Mouse (Mus musculus) forebrain, embryonic 13.5 days (tissue): ENCODE results near the gene Gm26661. TPM values are rescaled to one million over a fixed set of nuclear protein-coding genes. Genes with fewer than 3 reads are reported as not detected.

Source experiments
- ATAC-seq: fragments of 200-750 bp; cut with Nextera tagmentation; 2 replicates; pipeline ENCODE4 v1.8.0; 2017
- H3K27ac ChIP-seq: fragments of 300-500 bp; sonication (generic); 2 replicates; pipeline ENCODE4 v1.5.1; 2015; ENCODE audit warnings: inconsistent platforms, mild to moderate bottlenecking, moderate library complexity
- H3K27me3 ChIP-seq: fragments of 300-500 bp; sonication (generic); 2 replicates; pipeline ENCODE4 v1.6.1; 2015; ENCODE audit warnings: mild to moderate bottlenecking, inconsistent platforms
- H3K36me3 ChIP-seq: fragments of 300-500 bp; sonication (generic); 2 replicates; pipeline ENCODE4 v1.6.1; 2015; ENCODE audit warnings: mild to moderate bottlenecking, inconsistent platforms; ENCODE audit not compliant: poor library complexity, severe bottlenecking
- H3K4me1 ChIP-seq: fragments of 300-500 bp; sonication (generic); 2 replicates; pipeline ENCODE4 v1.6.1; 2015; ENCODE audit warnings: inconsistent platforms
- H3K4me2 ChIP-seq: fragments of 300-500 bp; sonication (generic); 2 replicates; pipeline ENCODE4 v1.6.1; 2015; ENCODE audit warnings: inconsistent platforms, mild to moderate bottlenecking, moderate library complexity
- H3K4me3 ChIP-seq: fragments of 300-500 bp; sonication (generic); 2 replicates; pipeline ENCODE4 v1.5.1; 2015; ENCODE audit warnings: mild to moderate bottlenecking, inconsistent platforms
- H3K9ac ChIP-seq: fragments of 300-500 bp; sonication (generic); 2 replicates; pipeline ENCODE4 v1.6.1; 2015; ENCODE audit warnings: mild to moderate bottlenecking, inconsistent platforms
- H3K9me3 ChIP-seq: fragments of 300-500 bp; sonication (generic); replicated peaks from 2 replicates; pipeline ENCODE4 v1.6.1; 2016; ENCODE audit warnings: inconsistent platforms
- WGBS: fragments of 180-500 bp; shearing (Covaris S2); methylation state at CpG from one replicate; pipeline ENCODE4 v1.1.7; 2015; 5-methylcytosine and 5-hydroxymethylcytosine counted together
- polyA plus RNA-seq: library from polyadenylated mRNA; unstranded; fragments of >200 nt; fragmentation: Nextera tagmentation; extraction: Ambion mirVana; gene quantifications from 2 replicates; pipeline ENCODE4 v1.2.1, GENCODE M21; 2015

Gm26661 gene
- polyA plus RNA-seq, 1 experiment from 2014 or later, result not detected

DNA sequence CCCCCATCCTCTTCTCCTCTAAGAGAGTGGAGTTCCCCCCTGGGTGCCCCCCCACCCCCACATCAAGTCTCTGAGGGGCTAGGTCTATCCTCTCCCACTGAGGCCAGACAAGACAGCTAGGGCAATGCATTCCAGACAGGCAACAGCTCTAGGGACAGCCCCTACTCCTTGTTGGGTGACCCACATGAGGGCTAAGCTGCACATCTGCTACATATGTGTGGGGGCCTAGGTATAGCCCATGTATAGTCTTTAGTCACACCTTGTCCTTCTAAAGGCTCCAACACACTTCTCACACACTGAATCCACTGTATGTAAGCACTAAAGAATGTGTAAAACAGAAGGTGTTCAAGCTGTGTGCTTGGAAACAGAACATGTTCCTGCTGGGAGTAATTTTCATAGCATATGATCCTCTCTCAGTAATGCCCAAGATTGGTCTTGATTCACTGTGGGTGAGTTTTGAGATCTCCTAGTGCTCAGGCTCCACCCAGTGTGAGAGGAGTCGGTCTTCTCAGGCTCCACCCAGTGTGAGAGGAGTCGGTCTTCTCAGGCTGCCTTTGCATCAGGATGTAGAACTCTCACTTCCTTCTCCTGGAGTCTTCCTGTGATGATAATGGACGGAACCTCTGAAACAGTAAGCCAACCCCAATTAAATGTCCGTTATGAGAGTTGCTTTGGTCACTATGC lies 12.6 kb downstream of the Gm26661 start:
- no peaks in the 10 kb centered on the region for H3K27me3 ChIP-seq
- no peak overlapping the region for H3K9ac ChIP-seq
- ATAC-seq, result 0 out of 2 replicates have a peak, but pooled peaks have one; percentile 41
- peaks cover 3% of the 10 kb centered on the region; the same call in 1 of the 2 replicates for H3K9me3 ChIP-seq
- no peak overlapping the region for H3K4me2 ChIP-seq
- no peak overlapping the region for H3K27ac ChIP-seq
- WGBS, result 72% methylated on average over 4 of the region's 4 CpGs
- H3K36me3 ChIP-seq, result no peaks in the 10 kb centered on the region
- H3K4me3 ChIP-seq, result no peak overlapping the region
- no peaks in the 10 kb centered on the region for H3K4me1 ChIP-seq

DNA sequence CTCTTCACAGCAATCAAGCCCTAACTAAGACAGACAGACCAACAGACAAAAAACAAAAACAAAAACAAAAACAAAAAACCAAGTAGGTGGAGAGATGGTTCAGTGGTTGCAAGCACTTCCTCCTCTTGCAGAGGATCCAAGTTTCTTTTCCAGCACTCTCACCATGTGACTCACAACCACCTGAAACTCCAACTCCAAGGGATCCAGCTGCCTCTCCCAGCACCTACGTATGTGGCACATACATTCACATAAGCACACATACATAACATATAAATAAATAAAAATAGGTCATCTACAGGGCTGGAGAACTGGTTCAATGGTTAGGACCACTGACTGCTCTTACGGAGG lies 13.1 kb downstream of the Gm26661 start:
- no peaks in the 10 kb centered on the region for H3K36me3 ChIP-seq
- H3K27me3 ChIP-seq, result no peaks in the 10 kb centered on the region
- no peak overlapping the region for H3K9ac ChIP-seq
- no peak overlapping the region for H3K27ac ChIP-seq
- WGBS, result 96% methylated on average over 2 of the region's 2 CpGs
- no peak overlapping the region for H3K4me3 ChIP-seq
- no peaks in the 10 kb centered on the region for H3K4me1 ChIP-seq
- H3K4me2 ChIP-seq, result no peak overlapping the region
- ATAC-seq, result no peak
- peaks cover 3% of the 10 kb centered on the region; the same call in 1 of the 2 replicates for H3K9me3 ChIP-seq

DNA sequence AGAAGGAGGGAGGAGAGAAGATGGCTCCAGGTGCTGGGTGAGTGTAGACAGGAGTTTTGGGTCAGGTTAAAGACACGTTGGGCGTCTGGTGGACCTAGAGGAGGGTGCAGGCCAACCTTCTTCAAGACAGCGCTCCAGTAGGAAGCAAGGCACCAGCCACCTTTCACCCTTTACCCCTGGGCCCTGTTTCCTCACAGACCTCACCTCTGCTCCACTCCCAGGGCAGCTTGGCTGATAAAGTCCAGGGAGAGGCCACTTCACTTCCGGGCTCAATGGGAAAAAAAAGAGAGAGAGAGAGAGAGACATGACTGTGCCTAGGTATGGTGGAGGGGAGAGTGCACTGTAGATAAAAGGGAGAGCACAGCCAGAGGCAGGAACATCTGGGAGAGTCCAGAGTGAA lies 16.3 kb downstream of the Gm26661 start:
- WGBS, result 88% methylated on average over 4 of the region's 4 CpGs
- Histone ChIP-seq H3K4me1 (no peaks in the 10 kb centered on the region), H3K9ac (no peak overlapping the region), H3K4me2 (no peak overlapping the region), H3K9me3 (no peaks in the 10 kb centered on the region; the same call in 1 of the 2 replicates), H3K36me3 (no peaks in the 10 kb centered on the region), H3K27me3 (no peaks in the 10 kb centered on the region), H3K4me3 (no peak overlapping the region), H3K27ac (no peak overlapping the region)
- no peak for ATAC-seq

DNA sequence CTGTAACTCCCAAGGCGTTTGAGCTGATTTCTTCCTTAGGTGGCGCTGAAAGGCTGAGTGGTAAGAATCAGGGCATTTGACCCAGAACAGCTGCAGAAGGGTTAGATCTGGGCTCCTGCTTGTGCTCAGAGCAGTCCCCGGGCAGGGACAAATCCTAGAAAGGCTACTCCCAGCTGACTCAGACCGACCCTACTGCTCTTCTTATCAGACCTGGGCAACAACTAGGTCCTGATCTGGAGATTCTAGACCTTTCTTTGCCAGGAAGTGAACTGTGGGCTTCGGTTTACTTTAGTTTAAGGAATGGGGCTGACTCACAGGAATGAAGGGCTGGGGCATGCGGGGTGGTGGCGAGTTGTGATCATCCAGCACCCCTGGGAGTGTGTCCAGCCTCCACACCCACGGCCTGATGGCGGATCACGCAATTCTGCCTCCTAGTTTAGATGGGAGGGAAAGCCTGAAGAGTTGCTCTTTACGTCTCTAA lies 17.2 kb downstream of the Gm26661 start:
- Histone ChIP-seq H3K4me1 (no peaks in the 10 kb centered on the region), H3K27me3 (no peaks in the 10 kb centered on the region), H3K4me3 (no peak overlapping the region), H3K36me3 (no peaks in the 10 kb centered on the region), H3K9me3 (no peaks in the 10 kb centered on the region; the same call in 1 of the 2 replicates), H3K9ac (no peak overlapping the region), H3K4me2 (no peak overlapping the region), H3K27ac (no peak overlapping the region)
- ATAC-seq, result no peak
- WGBS, result 75% methylated on average over 11 of the region's 11 CpGs

DNA sequence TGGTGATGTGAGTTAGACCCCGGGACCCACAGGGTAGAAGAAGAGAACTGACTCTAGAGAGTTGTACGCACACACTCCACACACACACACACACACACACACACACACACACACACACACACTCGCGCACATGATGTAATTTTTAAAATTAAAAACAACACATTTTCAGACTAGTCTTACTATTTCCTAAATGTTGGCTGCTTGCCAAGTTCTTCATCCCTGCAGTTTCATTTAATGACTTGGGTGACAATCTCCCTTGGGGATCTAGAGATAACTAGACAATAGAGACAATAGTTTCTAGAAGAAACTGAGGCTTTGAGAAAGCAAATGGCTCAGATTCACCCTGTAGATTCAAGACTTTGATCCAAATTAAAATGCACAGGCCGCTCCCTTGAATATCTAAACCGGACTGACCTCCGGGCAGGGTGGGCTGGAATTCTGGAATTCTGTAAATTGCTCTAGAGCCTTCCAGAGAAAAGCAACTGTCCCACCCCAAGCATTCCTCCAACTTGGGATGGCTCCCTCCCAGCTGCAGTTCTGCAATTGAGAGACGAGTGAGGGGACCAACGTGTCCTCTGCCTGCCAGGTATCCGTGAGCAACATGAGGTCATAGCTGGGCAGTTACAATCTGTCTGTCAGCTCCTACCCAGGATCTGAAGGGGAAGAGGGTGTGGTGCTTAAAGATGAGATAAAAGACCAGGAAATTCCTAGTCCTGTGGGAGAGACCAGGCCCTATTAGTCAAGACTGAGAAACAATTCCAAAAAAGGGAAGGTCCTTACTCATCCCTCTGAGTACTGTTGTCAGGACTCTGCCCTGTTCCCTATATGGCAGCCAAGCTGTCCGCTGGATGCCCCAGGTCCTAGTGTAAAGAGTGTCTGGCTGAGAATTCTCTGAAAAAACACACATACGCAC lies 17.9 kb downstream of the Gm26661 start:
- no peaks in the 10 kb centered on the region for H3K36me3 ChIP-seq
- no peaks in the 10 kb centered on the region; the same call in 1 of the 2 replicates for H3K9me3 ChIP-seq
- H3K9ac ChIP-seq, result no peak overlapping the region
- no peaks in the 10 kb centered on the region for H3K27me3 ChIP-seq
- no peak overlapping the region for H3K4me2 ChIP-seq
- H3K4me1 ChIP-seq, result no peaks in the 10 kb centered on the region
- 88% methylated on average over 12 of the region's 12 CpGs for WGBS
- no peak overlapping the region for H3K4me3 ChIP-seq
- ATAC-seq, result no peak
- H3K27ac ChIP-seq, result no peak overlapping the region

DNA sequence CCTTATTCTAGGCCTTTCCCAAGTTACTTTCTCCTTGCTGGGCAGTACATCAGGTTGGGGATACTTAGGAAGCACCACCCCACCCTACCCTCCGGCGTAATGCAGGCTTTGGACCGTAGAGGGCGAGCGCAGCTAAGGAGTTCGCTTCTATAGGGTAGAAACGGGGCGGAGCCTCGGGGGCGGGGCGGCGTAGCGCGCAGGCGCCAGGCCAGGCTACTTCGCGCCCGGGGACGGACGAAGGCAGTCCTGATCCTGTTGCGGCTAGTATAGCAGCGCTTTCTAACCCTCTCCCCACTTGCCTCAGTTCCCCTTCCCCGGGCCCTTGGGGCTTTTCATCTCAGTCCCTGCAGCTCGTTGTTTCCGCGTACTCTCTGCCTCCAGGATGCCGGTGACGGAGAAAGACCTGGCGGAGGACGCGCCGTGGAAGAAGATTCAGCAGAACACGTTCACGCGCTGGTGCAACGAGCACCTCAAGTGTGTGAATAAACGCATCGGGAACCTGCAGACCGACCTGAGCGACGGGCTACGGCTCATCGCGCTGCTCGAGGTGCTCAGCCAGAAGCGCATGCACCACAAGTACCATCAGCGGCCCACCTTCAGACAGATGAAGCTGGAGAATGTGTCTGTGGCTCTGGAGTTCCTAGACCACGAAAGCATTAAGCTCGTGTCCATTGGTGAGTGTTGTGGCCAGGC lies 26.5 kb downstream of the Gm26661 start, which contains the start of gene Flnb:
Gene Flnb, plus strand, starts transcription at position 188 of the 693 bp plus-strand sequence.
- H3K27ac ChIP-seq, result peak within 1 kb of the TSS; percentile 70
- no peaks in the 10 kb centered on the region for H3K36me3 ChIP-seq
- peak within 1 kb of the TSS; percentile 96 for H3K4me2 ChIP-seq
- peak; percentile 97 for ATAC-seq
- under 1% methylated on average over 49 of the region's 49 CpGs for WGBS
- H3K9ac ChIP-seq, result peak within 1 kb of the TSS; percentile 83
- H3K27me3 ChIP-seq, result no peaks in the 10 kb centered on the region
- peak within 1 kb of the TSS; percentile 74 for H3K4me3 ChIP-seq
- H3K4me1 ChIP-seq, result peaks cover 39% of the 10 kb centered on the region
- H3K9me3 ChIP-seq, result no peaks in the 10 kb centered on the region

DNA sequence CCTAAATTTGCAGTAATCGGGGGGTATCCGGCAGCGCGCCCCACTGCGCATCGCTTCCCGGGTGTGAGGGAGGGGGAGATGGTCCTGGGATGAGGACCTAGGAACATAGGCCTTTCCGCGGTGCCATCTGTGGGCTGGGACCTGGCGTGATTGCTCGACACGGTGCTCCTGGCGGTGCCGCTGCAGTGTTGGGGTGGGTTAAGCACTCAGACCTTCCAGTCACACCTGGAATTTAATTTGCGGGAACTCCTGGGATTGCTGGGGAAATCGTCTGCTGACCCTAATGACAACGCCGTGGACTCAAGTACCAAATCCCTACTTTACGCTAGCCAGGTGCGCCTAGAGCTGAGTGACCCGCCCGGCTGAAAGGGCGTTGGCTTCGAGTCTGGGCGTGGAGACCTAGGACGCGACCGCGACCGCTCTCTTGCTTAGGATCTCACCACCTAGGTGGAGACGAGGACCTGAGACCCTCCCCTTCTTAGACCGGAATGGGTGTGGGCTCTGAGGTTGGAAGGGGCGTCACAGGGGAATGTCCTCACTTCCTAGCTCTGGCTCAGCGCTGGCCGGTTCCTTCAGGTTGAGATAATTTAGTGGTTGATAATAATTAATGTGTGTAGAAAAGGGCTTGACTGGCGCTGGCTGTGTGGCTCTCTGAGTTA lies 27.2 kb downstream of the Gm26661 start:
- Histone ChIP-seq H3K27ac (peak overlapping the region; percentile 70; the same call in 1 of the 2 replicates), H3K4me3 (peak overlapping the region; percentile 74), H3K4me1 (peaks cover 42% of the 10 kb centered on the region), H3K9me3 (no peaks in the 10 kb centered on the region), H3K9ac (peak overlapping the region; percentile 83), H3K36me3 (no peaks in the 10 kb centered on the region), H3K27me3 (no peaks in the 10 kb centered on the region), H3K4me2 (peak overlapping the region; percentile 96)
- whole genome bisulfite sequencing, result under 1% methylated on average over 36 of the region's 36 CpGs
- ATAC-seq, result peak; percentile 55

DNA sequence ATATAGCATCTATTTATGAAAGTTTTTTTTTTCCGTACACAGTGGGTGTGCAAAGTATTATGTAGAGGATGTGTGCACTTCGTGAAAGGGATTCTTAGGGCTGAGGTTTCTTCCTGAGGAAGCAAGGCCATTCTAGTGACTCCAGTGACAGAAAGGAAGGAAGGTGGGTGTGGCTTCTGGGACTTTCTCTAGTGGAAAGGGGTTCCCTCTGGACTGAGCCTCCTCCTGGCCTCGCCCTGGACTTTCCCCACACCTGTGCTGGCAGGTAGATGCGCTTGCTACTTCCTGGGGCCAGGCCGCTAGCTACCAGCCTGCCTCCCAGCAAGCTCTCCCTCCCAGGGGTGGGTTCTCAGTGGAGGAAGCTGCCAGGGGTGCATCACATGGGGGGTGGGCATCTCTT lies 28.1 kb downstream of the Gm26661 start:
- peak overlapping the region; percentile 96 for H3K4me2 ChIP-seq
- H3K9ac ChIP-seq, result peak overlapping the region; percentile 83
- 65% methylated on average over 5 of the region's 5 CpGs for whole genome bisulfite sequencing
- no peaks in the 10 kb centered on the region for H3K36me3 ChIP-seq
- ATAC-seq, result no peak
- H3K27ac ChIP-seq, result no peak overlapping the region
- H3K4me1 ChIP-seq, result peaks cover 42% of the 10 kb centered on the region
- H3K27me3 ChIP-seq, result no peaks in the 10 kb centered on the region
- no peaks in the 10 kb centered on the region for H3K9me3 ChIP-seq
- peak overlapping the region; percentile 74 for H3K4me3 ChIP-seq

DNA sequence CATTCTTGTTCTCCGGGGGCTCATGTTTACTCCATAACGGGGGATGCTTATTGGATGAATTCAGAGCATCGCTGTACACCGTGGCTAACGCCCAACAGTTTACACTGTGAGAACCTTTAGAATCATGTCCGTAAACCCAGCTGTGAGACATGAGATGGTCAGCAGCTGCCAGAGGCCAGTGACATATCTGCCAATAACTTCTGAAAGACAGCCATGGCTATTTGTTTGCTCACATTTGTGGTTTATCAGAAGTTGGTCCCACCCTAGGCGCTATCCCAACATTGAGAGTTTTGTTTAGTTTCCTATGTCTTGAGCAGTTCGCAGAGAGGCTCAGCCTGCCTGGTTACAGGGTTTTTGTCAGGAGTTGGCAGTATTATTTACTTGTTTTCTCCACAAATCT lies 30.0 kb downstream of the Gm26661 start:
- Histone ChIP-seq H3K4me1 (peaks cover 59% of the 10 kb centered on the region), H3K27ac (no peak overlapping the region), H3K4me2 (0 out of 2 replicates have a peak overlapping the region, but pooled peaks have one; percentile 96), H3K36me3 (no peaks in the 10 kb centered on the region), H3K4me3 (no peak overlapping the region), H3K9ac (no peak overlapping the region), H3K9me3 (no peaks in the 10 kb centered on the region), H3K27me3 (no peaks in the 10 kb centered on the region)
- no peak for ATAC-seq
- WGBS, result 83% methylated on average over 8 of the region's 8 CpGs

DNA sequence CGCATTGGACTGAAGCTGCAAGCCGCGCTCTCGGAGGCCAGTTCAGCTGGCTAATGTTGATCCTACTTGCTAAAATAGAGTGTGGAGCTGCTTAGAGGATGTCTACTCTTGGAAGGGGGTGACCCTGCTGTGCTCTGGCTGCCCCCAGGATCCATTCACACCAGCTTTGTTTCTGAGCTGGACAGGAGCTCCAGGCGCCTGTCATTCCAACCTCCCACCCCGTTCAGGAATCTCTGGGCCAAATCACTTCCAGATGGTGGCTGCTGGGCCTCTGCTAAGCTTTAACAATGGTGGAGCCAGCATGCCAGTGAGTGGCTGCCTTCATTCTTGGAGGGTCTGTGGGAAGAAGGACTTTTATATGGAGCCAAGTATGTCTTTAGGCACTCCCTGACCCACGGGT lies 31.3 kb downstream of the Gm26661 start:
- Histone ChIP-seq H3K9ac (no peak overlapping the region), H3K9me3 (no peaks in the 10 kb centered on the region), H3K4me1 (peaks cover 72% of the 10 kb centered on the region), H3K36me3 (no peaks in the 10 kb centered on the region), H3K27ac (no peak overlapping the region), H3K27me3 (no peaks in the 10 kb centered on the region), H3K4me3 (no peak overlapping the region), H3K4me2 (peak overlapping the region; percentile 2)
- 32% methylated on average over 7 of the region's 7 CpGs for WGBS
- no peak for ATAC-seq

DNA sequence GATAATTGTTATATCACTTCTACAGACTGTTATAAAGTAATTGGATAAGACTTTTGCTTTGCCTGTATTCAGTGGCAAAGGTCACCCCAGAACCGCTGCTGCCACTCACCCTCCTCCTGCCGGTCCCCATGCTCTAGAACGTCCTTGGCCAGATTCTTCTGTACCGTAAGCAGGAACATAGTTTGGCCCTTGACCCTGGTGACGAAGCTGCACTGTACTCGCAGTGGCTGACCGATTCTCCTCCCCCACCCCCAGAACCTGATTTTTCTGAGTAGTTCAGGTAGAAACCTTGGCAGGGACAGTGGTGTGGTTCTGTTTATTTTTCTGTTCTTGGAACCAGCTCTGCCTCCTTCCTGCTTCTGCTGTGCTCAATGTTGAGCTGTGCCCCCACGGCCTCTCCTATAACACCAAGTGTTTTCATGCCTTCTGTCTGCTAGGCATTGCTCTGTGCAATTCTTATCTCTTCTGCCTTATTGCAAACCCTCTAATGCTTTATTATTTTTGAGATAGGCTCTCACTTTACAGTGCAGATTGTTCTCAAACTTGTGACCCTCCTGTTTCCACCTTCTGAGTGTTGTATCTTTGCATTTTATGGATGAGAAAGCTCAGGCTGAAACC lies 33.4 kb downstream of the Gm26661 start:
- Histone ChIP-seq H3K4me1 (peaks cover 58% of the 10 kb centered on the region), H3K9ac (no peak overlapping the region), H3K27me3 (no peaks in the 10 kb centered on the region), H3K9me3 (0 out of 2 replicates have a peak, but pooled peaks cover 3% of the 10 kb centered on the region), H3K36me3 (no peaks in the 10 kb centered on the region), H3K4me2 (no peak overlapping the region), H3K4me3 (no peak overlapping the region), H3K27ac (no peak overlapping the region; the same call in 1 of the 2 replicates)
- WGBS, result 91% methylated on average over 8 of the region's 8 CpGs
- ATAC-seq, result no peak
